Mouse (Mus musculus): ENCODE data around the gene Bzw2. TPM values are rescaled to one million over a fixed set of nuclear protein-coding genes. Genes with fewer than 3 reads are reported as not detected.

Gene Bzw2
- 7.5 TPM for polyA plus RNA-seq (2014; fragmentation: Illumina TruSeq; extraction: RNeasy Lipid Tissue Mini Kit (QIAGEN cat#74804); ENCODE audit: low read depth, low replicate concordance)

DNA sequence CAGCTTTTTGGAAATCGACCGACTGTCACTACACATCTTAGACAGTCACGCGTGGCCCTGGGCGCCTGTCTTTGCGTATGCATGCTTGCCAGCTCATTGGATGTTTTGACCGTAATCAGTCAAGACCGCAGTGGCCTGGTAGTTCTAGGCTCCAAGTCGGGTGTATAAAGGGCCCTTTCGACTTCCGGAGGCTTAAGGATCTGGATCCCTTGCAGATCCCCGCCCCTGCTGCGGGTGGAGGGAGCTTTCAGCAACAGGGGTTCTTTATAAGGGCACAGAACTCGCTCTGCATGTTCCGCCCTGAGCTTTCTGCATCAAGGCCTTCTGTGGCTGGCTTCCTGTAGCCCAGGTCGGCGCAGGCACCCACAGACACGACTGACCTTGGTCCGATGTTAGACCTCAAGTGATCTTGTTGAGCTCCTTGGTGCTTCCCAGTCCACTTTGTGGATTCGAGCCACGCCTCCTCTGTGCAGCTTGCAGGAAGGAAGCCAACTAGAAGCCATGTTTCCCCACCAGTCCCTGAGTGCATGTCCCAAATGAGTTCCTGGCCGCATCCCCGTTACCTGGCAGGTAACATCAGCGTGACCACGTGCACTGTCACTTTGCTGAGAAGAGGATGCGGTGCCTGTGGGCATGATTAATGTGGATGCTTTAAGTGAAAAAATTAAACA is at the start of gene Bzw2:
Bzw2 (minus strand) TSS at position 443 of the 671 bp plus-strand sequence.

DNA sequence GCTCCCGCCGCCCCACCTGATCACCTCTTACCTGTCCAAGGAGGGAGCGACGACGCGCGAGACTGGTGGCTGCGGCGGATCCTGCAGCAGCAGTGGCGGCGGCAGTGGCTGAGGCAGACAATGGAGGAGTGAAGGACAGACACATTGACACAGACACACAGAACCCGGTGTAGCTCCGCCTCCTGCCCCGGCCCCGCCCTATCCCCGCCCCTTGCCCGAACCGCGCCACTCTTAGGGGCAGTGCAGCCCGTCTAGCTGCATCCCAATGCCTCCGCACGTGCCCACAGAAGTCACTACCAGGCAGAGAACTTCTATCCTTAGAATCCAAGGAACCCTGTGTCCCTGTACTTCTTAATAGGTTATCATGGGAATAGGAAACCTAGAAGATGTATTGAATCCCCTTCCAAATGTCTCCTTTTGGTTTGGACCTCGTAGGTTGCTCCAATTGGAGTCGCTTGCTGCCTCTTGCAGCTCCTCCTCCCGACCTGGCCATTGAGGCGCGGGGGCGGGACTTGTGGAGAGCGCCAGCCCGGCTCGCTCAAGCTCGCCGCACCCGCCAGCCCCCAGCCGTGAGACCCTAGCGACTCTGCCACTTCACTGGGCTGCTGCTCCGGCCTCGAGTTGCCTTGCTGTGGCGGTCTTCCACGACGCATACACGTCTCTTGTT is 1.1 kb downstream of the Bzw2 start, which contains the start of gene Ankmy2:
Ankmy2 (plus strand) TSS at position 478 of the 667 bp plus-strand sequence.

DNA sequence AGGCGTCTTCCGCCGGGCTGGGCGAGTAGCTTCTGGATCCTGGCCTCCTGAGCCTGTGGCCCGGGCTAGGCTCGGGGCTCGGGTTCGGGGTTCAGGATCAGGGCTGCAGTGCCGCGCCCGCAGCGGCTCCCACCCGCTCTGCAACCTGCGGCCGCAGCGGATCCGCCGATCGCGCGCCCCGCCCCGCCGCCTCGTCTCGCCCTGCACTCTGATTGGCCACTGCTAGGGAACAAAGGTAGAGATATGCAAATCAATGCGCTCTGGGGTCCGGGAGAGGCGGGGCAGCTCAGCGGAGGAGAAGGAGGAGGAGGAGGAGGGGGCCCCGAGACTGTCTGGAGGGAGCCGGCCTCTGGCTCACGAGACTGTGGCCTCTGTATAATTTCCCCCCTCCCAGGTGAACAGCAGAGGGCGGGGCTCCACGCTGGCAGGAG is 115.5 kb downstream of the Bzw2 start, which contains the start of gene Tspan13:
Tspan13 (minus strand) TSS at position 153 of the 431 bp plus-strand sequence.

Other genes starting within 250 kb of the Bzw2 start
- gene Agr3, start 232.5 kb downstream of the Bzw2 start, polyA plus RNA-seq (2014; fragmentation: Illumina TruSeq; extraction: RNeasy Lipid Tissue Mini Kit (QIAGEN cat#74804); ENCODE audit: low read depth, low replicate concordance): not detected
- not detected for gene Agr2, start 165.2 kb downstream of the Bzw2 start, polyA plus RNA-seq (2014; fragmentation: Illumina TruSeq; extraction: RNeasy Lipid Tissue Mini Kit (QIAGEN cat#74804); ENCODE audit: low read depth, low replicate concordance)
- gene Tspan13, start 115.6 kb downstream of the Bzw2 start, polyA plus RNA-seq (2014; fragmentation: Illumina TruSeq; extraction: RNeasy Lipid Tissue Mini Kit (QIAGEN cat#74804); ENCODE audit: low read depth, low replicate concordance): 1.7 TPM
- gene Ankmy2, start 966 bp downstream of the Bzw2 start, polyA plus RNA-seq (2014; fragmentation: Illumina TruSeq; extraction: RNeasy Lipid Tissue Mini Kit (QIAGEN cat#74804); ENCODE audit: low read depth, low replicate concordance): 9.6 TPM
- not detected for gene Lrrc72, start 95.3 kb upstream of the Bzw2 start, polyA plus RNA-seq (2014; fragmentation: Illumina TruSeq; extraction: RNeasy Lipid Tissue Mini Kit (QIAGEN cat#74804); ENCODE audit: low read depth, low replicate concordance)
- not detected for gene Sostdc1, start 156.1 kb upstream of the Bzw2 start, polyA plus RNA-seq (2014; fragmentation: Illumina TruSeq; extraction: RNeasy Lipid Tissue Mini Kit (QIAGEN cat#74804); ENCODE audit: low read depth, low replicate concordance)
- 5.2 TPM for gene Ispd, start 223.4 kb upstream of the Bzw2 start, polyA plus RNA-seq (2014; fragmentation: Illumina TruSeq; extraction: RNeasy Lipid Tissue Mini Kit (QIAGEN cat#74804); ENCODE audit: low read depth, low replicate concordance)
- not detected for gene D630036H23Rik, start 224.1 kb upstream of the Bzw2 start, polyA plus RNA-seq (2014; fragmentation: Illumina TruSeq; extraction: RNeasy Lipid Tissue Mini Kit (QIAGEN cat#74804); ENCODE audit: low read depth, low replicate concordance)

Measured in liver, adult 10 weeks (tissue).